Mouse (Mus musculus) layer of hippocampus, adult 2 months (tissue): ENCODE measurements around the gene Ptdss2. TPM values are rescaled to one million over a fixed set of nuclear protein-coding genes. Genes with fewer than 3 reads are reported as not detected.

ENCODE experiments used
- DNase-seq, 2 experiments: peaks; one replicate each; pipeline ENCODE4 v3.0.0; 2022; ENCODE audit warnings: low spot score in 2 of 2
- H3K27ac ChIP-seq: fragments of 200-600 bp; 2 replicates; pipeline ENCODE4 v1.8.1; 2022
- H3K4me3 ChIP-seq: fragments of 200-600 bp; 2 replicates; pipeline ENCODE4 v1.8.1; 2022; ENCODE audit warnings: mild to moderate bottlenecking
- CTCF ChIP-seq: fragments of 200-600 bp; conservative IDR thresholded peaks from 2 replicates; pipeline ENCODE4 v1.8.1; 2022; ENCODE audit warnings: antibody characterized with exemption, mild to moderate bottlenecking, moderate library complexity
- total RNA-seq, 2 experiments: library from RNA; stranded (reverse); gene quantifications; 2 replicates each; pipeline ENCODE4 v1.2.3; 2021

Ptdss2 gene
- total RNA-seq, 2 experiments from 2014 or later: 50.8 to 64.4 TPM

DNA sequence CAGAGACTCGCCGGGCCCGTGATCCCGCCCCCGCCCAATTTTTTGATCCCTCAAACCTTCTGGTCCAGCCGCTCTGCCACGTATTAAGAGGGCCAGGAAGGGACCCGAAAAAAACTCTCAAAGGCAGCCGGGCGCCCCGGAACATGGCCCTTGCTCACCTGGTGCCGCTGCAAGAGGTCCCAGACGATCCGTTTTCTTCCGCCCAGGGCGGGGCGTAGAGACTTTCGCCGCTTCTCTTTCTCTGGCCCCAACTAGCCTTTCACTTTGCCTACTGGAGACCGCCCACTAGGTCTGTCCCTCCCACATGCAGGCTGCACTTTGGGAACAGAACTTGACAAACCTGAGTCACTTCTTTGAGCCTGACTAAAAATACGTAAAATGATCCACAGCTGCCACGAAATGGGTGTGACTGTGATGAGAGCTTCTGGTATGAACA, 46.4 kb downstream of the Ptdss2 start:
- Histone ChIP-seq H3K4me3 (peak overlapping the region; percentile 54), H3K27ac (peak overlapping the region; percentile 83)
- no peak for TF ChIP-seq CTCF
- DNase-seq: no peak

DNA sequence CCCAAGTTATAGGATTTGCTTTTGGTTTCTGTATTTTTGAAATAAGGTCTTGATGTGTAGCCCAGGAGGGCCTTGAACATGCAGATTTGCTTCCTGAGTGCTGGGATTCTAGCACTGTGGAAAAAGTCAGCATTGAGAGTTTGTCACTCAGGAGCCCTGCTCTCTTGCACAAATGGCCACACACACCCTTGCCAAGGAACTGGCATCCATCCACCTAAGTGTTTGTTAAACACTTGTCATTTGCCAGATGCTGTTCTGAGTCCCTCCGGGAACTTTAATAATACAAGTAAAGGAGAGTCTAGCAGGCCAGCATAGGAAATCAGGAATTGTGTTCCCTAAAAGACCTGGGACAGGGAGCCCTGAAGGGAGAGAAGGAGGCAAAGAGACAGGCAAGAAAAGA, 47.1 kb downstream of the Ptdss2 start:
- peak overlapping the region; percentile 83 for H3K27ac ChIP-seq
- DNase-seq: no peak
- no peak overlapping the region for H3K4me3 ChIP-seq
- TF ChIP-seq CTCF: no peak

DNA sequence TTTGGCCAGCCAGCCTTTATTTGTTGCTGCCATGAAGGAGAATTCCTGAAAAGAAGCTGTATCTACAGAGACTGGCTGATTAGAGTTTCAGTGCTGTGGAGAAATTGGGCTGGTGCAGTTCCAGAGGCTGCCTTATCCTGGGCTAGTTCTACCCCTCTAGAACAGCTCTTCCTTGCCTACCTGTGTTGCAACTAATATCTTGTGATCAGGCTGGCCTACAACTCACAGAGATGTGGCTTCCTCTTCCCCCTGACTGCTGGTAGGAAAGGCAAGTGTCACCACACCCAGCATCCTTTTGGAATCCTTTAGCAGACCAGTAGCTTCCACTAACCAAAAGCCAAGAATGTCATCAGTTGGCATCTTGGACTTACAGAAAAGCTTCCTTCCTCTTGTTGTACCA, 47.7 kb downstream of the Ptdss2 start:
- DNase-seq: peak in 1 of 2 experiments; percentile 3
- Histone ChIP-seq H3K4me3 (no peak overlapping the region), H3K27ac (peak overlapping the region; percentile 83)
- TF ChIP-seq CTCF: no peak

DNA sequence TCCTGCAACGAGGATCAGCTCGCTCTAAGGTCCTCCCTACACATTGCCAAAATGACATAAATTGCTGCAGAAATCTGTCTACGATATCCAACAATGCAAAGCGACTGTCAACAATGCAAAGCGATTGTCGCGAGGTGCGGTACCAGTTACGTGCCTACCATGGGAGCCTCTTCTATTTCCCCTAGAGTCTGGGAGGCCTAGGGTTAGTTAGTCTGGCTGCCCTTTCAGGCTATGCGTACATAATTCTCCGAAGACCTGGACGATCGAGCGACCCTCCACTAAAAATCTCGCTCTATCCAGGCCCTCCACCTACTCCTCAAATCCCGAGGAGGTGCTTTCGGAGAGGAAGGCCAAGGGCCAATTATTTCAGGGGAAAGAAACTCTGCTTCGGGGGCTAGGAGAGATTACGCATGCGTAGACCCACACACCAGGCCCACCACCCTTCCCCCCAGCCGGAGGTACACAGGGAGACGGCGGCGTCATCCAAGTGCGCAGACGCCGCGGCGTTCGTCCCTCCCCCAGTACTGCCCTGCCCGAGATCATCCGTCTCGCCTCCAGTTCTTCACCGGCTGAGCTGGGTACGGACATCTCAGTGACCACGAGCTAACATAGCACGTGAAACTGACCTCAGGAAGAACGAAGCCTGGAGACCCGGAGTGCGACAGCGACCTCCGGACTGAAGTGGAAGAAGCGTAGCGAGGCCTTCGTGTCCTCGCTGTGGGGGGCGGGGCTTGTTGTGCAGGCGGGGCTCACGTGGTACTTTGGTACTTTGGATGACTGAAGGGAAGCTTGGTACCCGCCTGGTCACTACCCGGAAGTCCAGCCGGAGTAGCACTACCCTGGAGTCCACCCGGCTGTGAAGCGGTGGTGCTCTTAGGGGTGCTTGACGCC, 50.2 kb downstream of the Ptdss2 start, which contains the start of gene Rnh1:
Rnh1 (minus strand) TSS at position 742 of the 891 bp plus-strand sequence.
- Histone ChIP-seq H3K27ac (peak within 1 kb of the TSS; percentile 99), H3K4me3 (peak within 1 kb of the TSS; percentile 80)
- no peak for TF ChIP-seq CTCF
- peak; percentile 92 to 94 for DNase-seq

DNA sequence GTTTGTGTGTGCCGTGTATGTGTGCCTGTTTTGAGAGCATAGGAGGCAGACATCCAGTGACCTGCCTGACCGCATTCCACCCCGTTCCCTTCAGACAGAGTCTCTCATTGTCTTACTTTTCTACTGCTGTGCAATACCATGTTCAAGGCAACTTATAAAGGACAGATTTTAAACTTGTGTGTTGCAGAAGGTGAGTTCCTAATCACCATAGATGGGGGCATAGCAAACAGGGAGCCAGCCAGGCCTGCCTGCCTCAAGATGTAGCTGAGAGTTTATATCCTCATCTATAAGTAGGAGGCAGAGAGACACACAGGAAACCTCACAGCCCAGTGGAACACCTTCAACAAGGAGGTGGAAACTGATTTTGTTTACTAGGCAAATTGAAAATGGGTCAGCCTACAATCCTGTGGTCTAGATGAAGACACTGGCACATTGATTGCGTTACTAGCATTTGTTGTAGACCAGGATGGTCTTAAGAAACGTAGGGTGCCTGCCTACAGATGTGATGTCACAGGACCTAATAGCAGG, 51.2 kb downstream of the Ptdss2 start:
- TF ChIP-seq CTCF: no peak
- peak overlapping the region; percentile 99 for H3K27ac ChIP-seq

DNA sequence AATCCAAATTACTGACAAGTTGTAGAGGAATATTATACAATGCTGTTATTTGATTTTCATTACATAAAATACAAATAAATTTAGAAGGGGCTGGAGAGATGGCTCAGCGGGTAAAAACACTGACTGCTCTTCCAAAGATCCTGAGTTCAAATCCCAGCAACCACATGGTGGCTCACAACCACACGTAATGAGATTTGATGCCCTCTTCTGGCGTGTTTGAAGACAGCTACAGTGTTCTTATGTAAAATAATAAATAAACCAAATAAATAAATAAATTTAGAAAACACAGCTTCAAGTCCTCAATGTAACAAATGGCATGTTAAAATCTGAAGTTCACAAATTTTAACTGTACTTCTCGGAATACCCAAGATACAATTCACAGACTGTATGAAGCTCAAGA, 52.9 kb downstream of the Ptdss2 start:
- DNase-seq: peak in 1 of 2 experiments; percentile 5
- TF ChIP-seq CTCF: peak; percentile 50
- no peak overlapping the region for H3K27ac ChIP-seq
- no peak overlapping the region for H3K4me3 ChIP-seq

More for the DNA sequence above, 51.2 kb downstream of the Ptdss2 start:
- H3K4me3 ChIP-seq: peak overlapping the region; percentile 80
- peak in 1 of 2 experiments; percentile 7 for DNase-seq

DNA sequence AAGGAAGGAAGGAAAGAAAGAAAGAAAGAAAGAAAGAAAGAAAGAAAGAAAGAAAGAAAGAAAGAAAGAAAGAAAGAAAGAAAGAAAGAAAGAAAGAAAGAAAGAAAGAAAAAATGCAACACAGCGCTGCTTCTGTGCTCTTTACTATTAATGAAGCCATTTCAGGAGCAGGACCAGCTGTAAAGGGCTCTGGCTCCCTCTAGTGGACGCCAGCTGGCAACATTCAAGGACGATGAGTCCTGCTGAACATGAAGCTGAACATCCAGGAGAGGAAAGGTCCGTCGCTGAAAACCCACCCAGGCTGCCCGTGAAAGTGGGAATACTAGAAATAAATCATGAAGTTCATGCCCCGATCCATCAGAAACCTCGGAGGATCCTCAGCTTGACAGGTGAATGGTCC, 54.0 kb downstream of the Ptdss2 start:
- DNase-seq: peak; percentile 87 to 89
- Histone ChIP-seq H3K27ac (no peak overlapping the region), H3K4me3 (no peak overlapping the region)
- peak; percentile 88 for TF ChIP-seq CTCF

DNA sequence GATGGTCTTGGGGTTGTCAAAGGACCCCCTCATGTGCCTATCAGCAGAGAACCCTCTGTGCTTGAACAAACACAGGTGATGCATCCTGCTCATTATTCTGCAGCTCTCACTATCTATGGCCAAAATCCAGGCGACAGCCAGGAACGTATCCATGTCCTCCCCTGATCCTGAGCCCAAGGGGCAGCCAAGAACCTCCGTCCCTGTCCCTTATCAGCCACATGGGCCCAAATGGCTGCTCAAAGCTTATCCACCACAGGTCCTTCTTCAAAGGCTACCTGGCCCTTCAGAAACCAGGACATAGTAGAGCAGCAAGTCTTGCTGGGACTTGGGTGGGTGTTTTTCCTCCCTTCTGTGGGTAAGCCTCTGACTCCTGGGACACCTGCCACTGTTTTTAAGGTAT, 66.0 kb downstream of the Ptdss2 start:
- Histone ChIP-seq H3K4me3 (no peak overlapping the region), H3K27ac (no peak overlapping the region)
- DNase-seq: no peak
- no peak for TF ChIP-seq CTCF

DNA sequence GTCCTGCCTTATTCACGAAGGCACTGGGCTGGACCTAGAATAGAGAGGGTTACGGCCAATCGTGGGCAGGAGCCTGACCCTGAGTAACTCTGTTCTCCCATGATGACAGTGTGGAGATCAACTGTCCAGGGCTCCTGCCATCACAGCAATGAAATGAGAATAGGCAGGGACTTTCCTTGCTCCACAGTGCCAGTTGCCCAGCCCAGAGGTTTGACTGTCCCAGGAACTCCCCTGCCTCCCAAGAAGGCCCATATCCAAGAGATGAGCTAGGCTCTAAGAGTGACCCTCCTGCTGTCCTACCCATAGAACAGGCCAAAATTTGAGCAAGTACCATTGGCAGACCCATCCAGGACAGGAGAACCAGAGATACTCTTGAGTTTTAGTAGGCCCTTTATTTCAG, 66.6 kb downstream of the Ptdss2 start:
- no peak for DNase-seq
- no peak for TF ChIP-seq CTCF
- Histone ChIP-seq H3K4me3 (no peak overlapping the region), H3K27ac (no peak overlapping the region)

DNA sequence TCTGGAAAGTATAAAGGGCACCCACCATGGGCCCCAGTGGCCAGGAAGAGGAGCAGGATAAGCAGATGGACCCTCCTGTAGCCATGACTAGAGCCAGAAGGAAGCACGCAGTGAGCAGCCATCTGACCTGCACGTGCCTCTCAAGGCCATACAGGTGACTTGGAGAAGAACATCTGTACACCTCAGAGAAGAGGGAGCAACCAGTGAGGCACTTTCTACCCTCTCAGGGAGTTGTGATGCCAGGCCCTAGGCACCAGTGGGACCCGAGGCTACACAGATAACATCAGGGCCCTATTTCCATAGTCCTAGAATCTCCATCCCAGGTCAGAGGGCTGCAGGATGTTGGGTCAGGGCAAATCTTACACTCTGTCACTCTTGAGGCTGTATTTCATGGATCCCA, 68.0 kb downstream of the Ptdss2 start:
- no peak for DNase-seq
- no peak for TF ChIP-seq CTCF
- H3K27ac ChIP-seq: no peak overlapping the region
- no peak overlapping the region for H3K4me3 ChIP-seq

DNA sequence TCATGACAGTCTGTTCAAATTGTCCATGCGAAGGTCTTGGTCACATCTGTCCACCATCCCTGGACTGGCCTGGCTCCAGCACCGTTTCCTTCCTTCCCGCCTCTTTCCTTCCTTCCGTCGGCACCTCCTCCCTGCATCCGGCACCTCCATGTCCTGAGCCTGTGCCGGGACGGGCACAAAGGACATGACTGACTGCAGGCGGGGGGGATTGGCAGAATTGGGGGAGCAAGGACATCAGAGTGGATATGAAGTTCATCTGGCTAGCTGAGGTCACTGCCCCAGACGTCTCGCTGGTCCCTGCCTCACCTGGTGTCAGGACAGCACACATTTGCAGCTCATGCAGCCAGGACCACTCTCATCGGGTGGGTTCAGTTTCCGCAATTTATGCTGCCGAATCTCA, 68.9 kb downstream of the Ptdss2 start:
- Histone ChIP-seq H3K4me3 (no peak overlapping the region), H3K27ac (no peak overlapping the region)
- no peak for TF ChIP-seq CTCF
- DNase-seq: no peak

DNA sequence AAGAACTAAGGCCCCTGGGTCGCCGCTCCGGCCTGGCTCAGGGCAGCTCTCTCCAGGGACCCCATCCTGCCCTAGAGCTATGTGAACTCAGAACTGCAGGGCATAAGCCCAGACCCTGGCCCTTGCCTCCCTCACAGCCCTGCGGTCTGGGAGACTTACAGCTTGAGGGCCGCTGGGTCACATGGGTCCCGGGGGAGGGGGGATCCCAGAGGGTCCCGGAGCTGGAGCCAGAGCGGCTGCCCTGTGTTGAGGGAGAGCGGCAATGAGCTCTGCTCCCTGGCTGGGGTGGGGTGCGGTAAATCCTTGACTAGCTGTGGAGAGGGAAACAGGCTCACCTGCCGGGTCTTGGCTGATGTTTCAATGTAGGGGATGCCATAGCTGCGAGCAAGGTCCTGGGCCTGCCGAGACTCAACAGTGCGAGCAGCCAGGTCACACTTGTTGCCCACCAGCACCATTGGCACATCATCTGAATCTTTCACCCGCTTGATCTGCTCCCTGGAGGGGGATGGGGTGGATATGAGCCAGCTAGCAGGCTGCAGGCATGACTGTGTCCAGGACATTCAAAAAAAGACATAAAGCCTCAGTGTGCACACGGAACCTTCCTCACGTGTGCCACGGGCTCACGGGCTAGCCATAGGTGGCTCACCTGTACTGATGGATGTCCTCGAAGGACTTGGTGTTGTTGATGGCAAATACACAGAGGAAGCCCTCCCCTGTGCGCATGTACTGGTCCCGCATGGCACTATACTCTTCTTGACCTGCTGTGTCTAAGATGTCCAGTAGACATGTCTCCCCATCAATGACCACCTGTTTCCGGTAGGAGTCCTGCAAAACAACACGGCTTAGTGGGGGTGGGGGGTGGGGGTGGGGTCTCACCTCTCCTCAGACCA, 69.9 kb downstream of the Ptdss2 start:
- Histone ChIP-seq H3K27ac (no peak overlapping the region; the same call in 1 of the 2 replicates), H3K4me3 (no peak overlapping the region)
- DNase-seq: no peak
- no peak for TF ChIP-seq CTCF
